Mouse (Mus musculus) embryo, embryonic 10 days (tissue): ENCODE measurements around the gene Ap2b1.
"Not testable (repeated sequence)": the region's sequence is repeated elsewhere in the genome, so short reads cannot be mapped to it uniquely, and the experiment has no call there.

Experiments used
- DNase-seq: peaks from one replicate; pipeline ENCODE4 v3.0.0-alpha.2; 2015; ENCODE audit warnings: low spot score

Gene Ap2b1

GRCm38 (mm10) chr11:83301431-83301831 lies 2.6 kb downstream of the Ap2b1 start:
- no peak for DNase-seq

- DNase-seq, result no peak
Observed at GRCm38 (mm10) chr11:83302124-83302523, 3.3 kb downstream of the Ap2b1 start.

GRCm38 (mm10) chr11:83302526-83303251 lies 3.9 kb downstream of the Ap2b1 start, which contains the start of gene Pex12:
TSS of gene Pex12 (minus strand) at chr11:83302586.
- DNase-seq, result peak; percentile 99

- peak; percentile 14 for DNase-seq
Observed at GRCm38 (mm10) chr11:83303751-83304150, 4.9 kb downstream of the Ap2b1 start.

- no peak for DNase-seq
Observed at GRCm38 (mm10) chr11:83304485-83304884, 5.7 kb downstream of the Ap2b1 start.

- no peak for DNase-seq
Observed at GRCm38 (mm10) chr11:83306700-83307253, 8.0 kb downstream of the Ap2b1 start.

- no peak for DNase-seq
Observed at GRCm38 (mm10) chr11:83312471-83312870, 13.6 kb downstream of the Ap2b1 start.

- DNase-seq, result no peak
Observed at GRCm38 (mm10) chr11:83319048-83319447, 20.2 kb downstream of the Ap2b1 start.

GRCm38 (mm10) chr11:83326692-83327091 lies 27.9 kb downstream of the Ap2b1 start:
- not testable (repeated sequence) for DNase-seq

- peak; percentile 81 for DNase-seq
Observed at GRCm38 (mm10) chr11:83327427-83327826, 28.6 kb downstream of the Ap2b1 start.

GRCm38 (mm10) chr11:83335826-83336225 lies 37.0 kb downstream of the Ap2b1 start:
- no peak for DNase-seq

GRCm38 (mm10) chr11:83339705-83340104 lies 40.9 kb downstream of the Ap2b1 start:
- no peak for DNase-seq

GRCm38 (mm10) chr11:83341716-83342245 lies 43.0 kb downstream of the Ap2b1 start:
- DNase-seq, result no peak

GRCm38 (mm10) chr11:83355428-83355827 lies 56.6 kb downstream of the Ap2b1 start:
- no peak for DNase-seq

- DNase-seq, result peak; percentile 42
Observed at GRCm38 (mm10) chr11:83357421-83357820, 58.6 kb downstream of the Ap2b1 start.

GRCm38 (mm10) chr11:83364656-83365055 lies 65.8 kb downstream of the Ap2b1 start:
- no peak for DNase-seq

GRCm38 (mm10) chr11:83371267-83371666 lies 72.4 kb downstream of the Ap2b1 start:
- DNase-seq, result no peak

- peak; percentile 6 for DNase-seq
Observed at GRCm38 (mm10) chr11:83379745-83380341, 81.0 kb downstream of the Ap2b1 start.

- no peak for DNase-seq
Observed at GRCm38 (mm10) chr11:83382876-83383531, 84.2 kb downstream of the Ap2b1 start.

GRCm38 (mm10) chr11:83383532-83383887 lies 84.7 kb downstream of the Ap2b1 start:
- DNase-seq, result no peak

- DNase-seq, result no peak
Observed at GRCm38 (mm10) chr11:83393062-83393461, 94.2 kb downstream of the Ap2b1 start.

GRCm38 (mm10) chr11:83394802-83395439 lies 96.1 kb downstream of the Ap2b1 start:
- DNase-seq, result no peak
